Mouse (Mus musculus): ENCODE results near the gene Grik3.

Grik3 gene

GRCm38 (mm10) chr4:125644581-125645568 is 154.4 kb downstream of the Grik3 start:
- peak in 1 of 2 experiments; percentile 12 for DNase-seq (ENCODE audit: low spot score in 2 of 2)

GRCm38 (mm10) chr4:125651676-125652246 is 161.3 kb downstream of the Grik3 start:
- DNase-seq (ENCODE audit: low spot score in 2 of 2) = no peak

- no peak for DNase-seq (ENCODE audit: low spot score in 2 of 2)
These were observed 165.5 kb downstream of the Grik3 start for GRCm38 (mm10) chr4:125656031-125656430.

- no peak for DNase-seq (ENCODE audit: low spot score in 2 of 2)
These were observed 167.9 kb downstream of the Grik3 start for GRCm38 (mm10) chr4:125658376-125658775.

DNA sequence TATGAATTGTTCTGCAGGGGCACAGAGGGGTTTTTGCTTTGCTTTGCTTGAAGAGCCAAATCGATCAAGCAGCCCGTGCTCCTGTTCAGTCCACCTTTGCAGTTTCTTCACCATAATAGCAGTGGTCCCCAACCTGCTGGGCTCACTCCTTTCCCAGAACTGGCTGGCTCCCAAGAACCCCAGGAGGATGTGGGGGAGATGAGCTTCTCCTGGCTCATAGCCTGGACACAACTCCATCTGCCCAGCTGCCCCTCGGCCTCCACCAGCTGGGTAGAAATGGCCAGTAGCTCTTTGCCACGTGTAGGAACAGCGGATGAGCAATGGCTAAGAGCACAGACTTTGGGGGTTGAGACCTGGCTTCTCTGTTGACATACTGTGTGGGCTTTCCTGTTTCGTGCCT is 171.5 kb downstream of the Grik3 start:
- no peak for DNase-seq (ENCODE audit: low spot score in 2 of 2)

- no peak for DNase-seq (ENCODE audit: low spot score in 2 of 2)
These were observed 172.8 kb downstream of the Grik3 start for GRCm38 (mm10) chr4:125663262-125663661.

- DNase-seq (ENCODE audit: low spot score in 2 of 2) = no peak
These were observed 175.5 kb downstream of the Grik3 start for GRCm38 (mm10) chr4:125665955-125666354.

DNA sequence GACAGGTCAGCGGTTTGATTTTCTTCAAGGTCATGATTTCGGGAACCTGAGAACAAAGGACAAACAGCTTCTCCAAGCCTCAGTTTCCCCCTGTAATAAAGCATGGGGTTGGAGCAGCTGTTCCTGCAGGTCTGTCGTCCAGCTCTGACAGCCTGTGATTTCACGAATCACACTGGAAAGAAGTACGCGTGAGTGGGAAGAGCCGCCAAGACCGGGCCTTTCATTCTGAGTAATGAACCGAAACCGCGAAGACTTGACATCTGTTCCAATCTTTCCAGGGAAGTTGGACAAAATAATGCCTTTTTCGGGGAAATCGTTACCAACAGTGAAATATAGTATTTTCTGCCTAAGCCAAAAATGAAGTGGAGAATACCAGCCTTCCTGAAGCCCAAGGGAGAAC is 191.5 kb downstream of the Grik3 start:
- no peak for DNase-seq (ENCODE audit: low spot score in 2 of 2)

GRCm38 (mm10) chr4:125687078-125687477 is 196.6 kb downstream of the Grik3 start:
- no peak for DNase-seq (ENCODE audit: low spot score in 2 of 2)

- no peak for DNase-seq (ENCODE audit: low spot score in 2 of 2)
These were observed 204.9 kb downstream of the Grik3 start for GRCm38 (mm10) chr4:125695431-125695830.

GRCm38 (mm10) chr4:125696182-125696939 is 205.9 kb downstream of the Grik3 start:
- no peak for DNase-seq (ENCODE audit: low spot score in 2 of 2)

DNA sequence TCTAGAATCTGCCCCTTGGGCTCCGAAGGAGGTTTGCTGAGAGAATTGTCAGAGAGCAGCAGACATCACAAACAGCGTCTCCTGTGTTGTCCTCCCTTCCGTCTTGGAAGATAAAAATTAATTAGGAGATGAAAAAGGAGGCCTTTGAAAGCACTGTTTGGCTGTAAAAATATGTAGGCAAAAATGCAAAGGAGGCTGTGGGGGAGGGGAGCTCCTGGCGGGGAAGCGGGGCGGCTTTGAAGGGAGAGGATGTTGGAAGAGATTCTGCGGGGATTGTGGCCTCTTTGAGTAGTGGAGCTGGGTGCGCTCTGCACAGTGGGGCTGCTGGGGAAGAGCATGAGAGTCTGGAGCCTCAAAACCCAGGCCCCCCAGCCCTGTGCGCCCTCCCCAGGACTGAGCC is 207.1 kb downstream of the Grik3 start:
- no peak for DNase-seq (ENCODE audit: low spot score in 2 of 2)

DNA sequence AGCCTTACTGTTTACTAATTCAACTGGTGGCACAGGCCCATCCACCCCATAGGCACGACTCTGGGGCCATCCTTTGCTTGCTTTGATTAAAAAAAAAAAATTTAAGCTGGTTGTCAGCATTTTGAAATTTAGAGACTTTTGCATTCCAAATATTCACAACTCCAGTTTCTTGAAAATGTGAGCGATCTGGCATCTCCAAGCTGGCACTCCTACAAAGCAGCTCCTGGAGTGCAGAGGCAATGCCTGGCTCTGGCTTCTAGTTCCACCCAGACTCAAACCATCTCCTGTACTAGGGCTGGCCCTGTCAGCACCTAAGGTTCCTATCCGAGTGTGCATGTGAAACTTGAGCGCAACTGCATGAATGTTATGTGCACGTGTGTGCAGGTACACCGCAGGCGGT is 208.6 kb downstream of the Grik3 start:
- no peak for DNase-seq (ENCODE audit: low spot score in 2 of 2)

DNA sequence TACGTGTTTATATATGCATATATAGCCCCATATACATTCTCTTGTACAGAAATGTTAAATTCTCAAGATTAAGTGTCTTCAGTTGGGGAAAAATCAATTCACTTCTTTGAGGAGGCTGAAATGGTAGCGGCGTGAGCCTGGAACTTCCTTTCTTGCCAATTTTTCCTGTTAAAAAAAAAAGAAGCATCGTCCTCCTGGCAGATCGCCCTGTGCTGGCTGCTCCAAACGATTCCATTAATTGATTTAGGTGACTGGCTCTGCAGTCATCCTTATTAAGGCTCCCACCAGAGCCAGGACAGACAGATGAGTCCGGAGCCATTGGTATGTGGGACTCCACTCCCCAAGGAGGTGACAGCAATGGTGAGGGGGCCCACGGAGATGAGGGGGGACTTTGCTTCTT is 209.8 kb downstream of the Grik3 start:
- no peak for DNase-seq (ENCODE audit: low spot score in 2 of 2)

DNA sequence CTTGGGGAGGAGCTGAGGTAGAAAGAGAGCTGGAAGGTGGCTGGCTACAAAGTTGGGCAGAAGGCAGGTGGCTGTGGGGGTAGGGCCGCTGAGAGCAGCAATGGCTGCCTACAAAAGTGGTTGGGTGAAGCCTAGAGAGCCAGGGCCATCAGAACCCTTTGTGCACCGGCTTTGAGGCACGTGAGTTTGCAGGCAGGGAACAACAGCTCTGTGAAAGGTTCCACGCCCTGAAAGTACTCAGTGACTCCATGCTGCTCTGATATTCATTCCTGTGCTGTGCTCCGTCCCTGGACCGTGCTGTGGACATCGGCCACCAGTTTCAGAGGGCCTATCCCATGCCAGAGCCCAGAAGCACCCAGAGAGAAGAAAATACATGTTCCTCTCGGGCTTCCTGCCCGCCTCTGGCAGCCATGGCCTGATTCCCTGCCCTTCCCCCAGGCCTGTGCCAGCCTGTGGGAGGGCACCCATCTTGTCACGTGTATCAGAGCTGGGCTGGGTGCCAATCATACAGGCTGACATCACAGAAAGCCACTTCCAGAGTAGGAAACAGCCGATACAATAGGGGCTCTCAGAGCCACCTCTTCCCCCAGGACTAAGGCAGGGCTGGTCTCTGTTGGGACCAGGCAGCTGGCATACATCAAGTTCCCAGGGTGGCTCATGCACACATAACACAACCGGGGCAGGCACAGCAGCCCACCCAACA is 212.3 kb downstream of the Grik3 start:
- DNase-seq (ENCODE audit: low spot score in 2 of 2) = peak in 1 of 2 experiments; percentile 62

DNA sequence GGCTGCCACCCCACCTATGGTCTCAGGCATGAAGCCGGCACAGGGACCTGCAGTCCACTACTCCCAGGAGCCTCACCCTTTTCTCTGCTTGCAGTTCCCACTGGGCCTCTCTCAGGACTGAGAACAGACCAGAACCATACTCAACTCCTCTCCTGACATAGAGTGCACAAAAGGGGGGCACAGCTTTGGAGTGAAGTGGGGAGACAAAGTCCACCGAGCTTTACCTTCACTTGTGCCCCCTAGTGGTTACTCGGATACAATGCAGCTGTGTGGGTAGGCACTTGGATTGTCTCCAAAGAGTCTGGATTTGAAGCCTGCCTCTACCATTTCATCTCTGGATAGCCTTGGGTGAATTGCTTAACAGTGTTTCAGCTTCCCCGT is 212.8 kb downstream of the Grik3 start:
- peak in 1 of 2 experiments; percentile 9 for DNase-seq (ENCODE audit: low spot score in 2 of 2)

DNA sequence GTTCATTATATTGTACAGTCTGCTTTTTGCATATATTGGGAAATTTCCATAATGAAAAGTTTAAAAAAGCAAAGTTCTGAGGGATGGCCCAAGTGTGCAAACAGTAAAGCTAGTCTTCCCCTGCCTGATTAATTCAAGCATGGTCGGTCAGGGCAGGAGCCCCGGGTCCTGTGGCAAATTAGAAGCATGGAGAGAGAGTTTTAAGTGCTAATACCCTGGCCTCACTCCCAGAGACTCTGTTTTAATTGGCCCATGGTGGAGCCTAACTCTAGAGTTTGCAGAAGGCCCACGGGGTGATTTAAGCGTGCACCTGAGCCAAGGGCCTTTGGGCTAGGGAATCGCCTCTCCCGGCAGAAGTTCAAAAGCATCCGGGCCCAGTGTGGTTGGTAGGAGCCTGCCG is 215.2 kb downstream of the Grik3 start:
- no peak for DNase-seq (ENCODE audit: low spot score in 2 of 2)

GRCm38 (mm10) chr4:125709716-125710115 is 219.2 kb downstream of the Grik3 start:
- DNase-seq (ENCODE audit: low spot score in 2 of 2) = no peak

DNA sequence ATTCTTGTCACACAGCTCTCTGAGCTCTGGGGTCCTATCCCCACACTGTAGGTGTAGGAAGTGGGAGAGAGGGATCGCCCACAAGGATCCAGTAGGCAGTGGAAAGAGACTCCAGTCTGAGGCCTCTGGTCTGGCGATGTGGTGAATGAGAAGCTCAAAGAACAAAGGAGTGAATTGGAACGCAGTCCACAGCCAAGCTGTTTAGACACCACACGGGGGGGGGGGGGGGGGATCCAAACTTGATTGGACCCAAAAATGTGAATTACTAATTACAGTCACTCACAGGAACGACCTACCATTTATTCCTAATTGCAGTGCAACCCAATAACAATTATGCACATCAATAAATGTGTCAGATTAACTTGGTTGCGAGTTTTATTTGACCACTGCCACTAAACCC is 227.4 kb downstream of the Grik3 start:
- no peak for DNase-seq (ENCODE audit: low spot score in 2 of 2)

DNA sequence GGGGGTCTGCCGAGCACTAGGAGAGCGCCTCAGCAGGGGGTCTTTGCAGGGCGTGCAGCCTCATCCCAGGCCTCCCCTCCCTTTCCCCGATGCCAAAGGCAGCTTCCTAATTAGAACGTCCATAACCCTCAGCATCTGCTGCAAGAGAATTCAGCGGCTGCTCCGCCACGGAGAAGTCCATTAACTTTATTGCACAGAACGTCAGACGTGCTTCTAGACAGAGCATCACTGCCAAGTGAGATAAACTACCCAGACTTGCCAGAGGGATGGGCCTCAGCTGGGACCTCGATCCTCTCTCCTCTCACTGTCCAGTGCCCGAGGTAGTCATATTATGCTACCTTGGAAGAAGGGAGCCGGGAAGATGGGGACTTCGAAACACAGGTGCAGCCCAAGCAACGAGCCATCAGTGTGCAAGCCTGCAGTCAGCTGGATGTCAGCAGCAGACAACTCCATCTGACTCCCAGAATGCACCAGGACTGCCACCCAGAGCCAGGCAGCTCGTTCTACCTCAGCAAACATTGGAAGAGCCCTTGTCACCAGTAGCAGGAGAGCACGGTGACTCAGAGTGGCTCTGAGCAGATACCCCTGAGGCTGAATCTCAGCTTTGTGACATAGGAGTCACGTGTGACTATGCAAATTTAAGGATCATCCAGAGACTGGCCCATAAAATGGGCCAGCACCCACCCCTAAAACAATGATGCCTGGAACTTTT is 228.1 kb downstream of the Grik3 start:
- DNase-seq (ENCODE audit: low spot score in 2 of 2) = no peak

DNA sequence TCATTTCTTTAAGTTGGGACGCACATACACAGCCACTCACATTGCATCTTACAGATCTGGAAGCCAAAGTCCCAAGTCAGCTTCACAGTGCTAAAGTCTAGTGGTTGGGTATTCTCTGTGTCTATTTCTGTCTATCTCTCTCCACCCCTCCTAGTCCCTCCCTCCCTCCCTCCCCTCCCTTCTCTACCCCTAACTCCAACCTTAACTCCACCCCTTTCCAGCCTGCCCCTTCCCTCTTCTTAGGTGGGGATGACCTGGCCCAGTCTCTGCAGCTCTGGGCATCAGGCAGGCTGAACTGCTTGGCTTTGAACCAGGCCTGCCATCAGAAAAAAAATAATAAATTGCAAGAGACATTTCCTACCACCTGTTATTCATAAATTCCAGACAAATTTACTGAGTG is 235.7 kb downstream of the Grik3 start:
- DNase-seq (ENCODE audit: low spot score in 2 of 2) = no peak
